ENCODE assay signal across 14 mouse cellular contexts in the genomic region with DNA sequence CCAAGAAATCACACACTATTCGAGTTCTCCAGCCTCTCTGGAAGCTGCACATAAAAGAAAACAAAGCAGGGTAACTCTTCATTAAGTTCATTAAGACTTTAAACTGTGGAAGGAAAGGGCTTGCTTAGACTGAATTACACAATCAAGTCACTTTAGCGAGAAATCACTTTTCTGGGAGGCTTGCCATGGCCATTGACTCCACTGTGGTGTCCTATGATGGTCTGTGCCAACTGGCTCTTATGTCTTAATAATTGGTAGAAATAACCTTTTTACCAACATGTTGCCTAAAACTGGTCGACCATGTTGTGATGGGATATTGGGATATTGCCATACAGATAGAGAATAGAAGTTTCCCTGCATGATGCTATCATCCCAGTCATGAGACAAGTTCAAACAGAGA. TPM values are rescaled to one million over a fixed set of nuclear protein-coding genes. Genes with fewer than 3 reads are reported as not detected.
A peak's percentile ranks its signal among the peaks of the same experiment; 100 is the strongest.
DNase-seq lines count a peak whose midpoint lies in the region; ATAC-seq and TF ChIP-seq lines count a peak whose summit lies in the region.
"Had no signal": no experiment of that assay in that cellular context is flagged by ENCODE, and none has a peak within 500 bp of the region (broad histone marks: within the 10 kb centered on the region; RNA-seq: fewer than 3 reads in every experiment).

No protein-coding gene starts in this region.

- no peak overlapping the region for H3K9ac ChIP-seq in liver, postnatal 0 days (replicated peaks)
- no peak overlapping the region for H3K9ac ChIP-seq in liver, embryonic 12.5 days
- H3K9ac ChIP-seq in heart, postnatal 0 days (replicated peaks; ENCODE audit: low read depth, low read length), result no peak overlapping the region
- H3K9ac ChIP-seq: heart, embryonic 15.5 days; limb, embryonic 13.5 days had no signal

- peak overlapping the region; percentile 72 for H3K4me3 ChIP-seq in gastrocnemius, adult 2 months
- no peak overlapping the region for H3K4me3 ChIP-seq in liver, postnatal 0 days (ENCODE audit: low read depth, low read length)
- no peak overlapping the region for H3K4me3 ChIP-seq in liver, embryonic 12.5 days
- H3K4me3 ChIP-seq in heart, postnatal 0 days (ENCODE audit: low read depth, low read length), result no peak overlapping the region; the same call in 1 of the 2 replicates
- no peak overlapping the region for H3K4me3 ChIP-seq in hindbrain, embryonic 10.5 days
- H3K4me3 ChIP-seq: heart, embryonic 15.5 days; limb, embryonic 13.5 days; megakaryocyte, embryonic 14.5 days had no signal

- H3K4me1 ChIP-seq in liver, postnatal 0 days (ENCODE audit: insufficient read depth), result no peaks in the 10 kb centered on the region
- no peaks in the 10 kb centered on the region for H3K4me1 ChIP-seq in liver, embryonic 12.5 days
- H3K4me1 ChIP-seq in heart, postnatal 0 days (ENCODE audit: control insufficient read depth, insufficient read depth), result no peaks in the 10 kb centered on the region
- H3K4me1 ChIP-seq in hindbrain, embryonic 10.5 days (replicated peaks), result no peaks in the 10 kb centered on the region
- H3K4me1 ChIP-seq: heart, embryonic 15.5 days; megakaryocyte, embryonic 14.5 days had no signal

- no peak; the same call in 1 of the 2 replicates for ATAC-seq in liver, postnatal 0 days
- ATAC-seq in liver, embryonic 12.5 days, result no peak
- no peak for ATAC-seq in heart, postnatal 0 days (ENCODE audit: insufficient read depth, low read depth)
- ATAC-seq: intestine, embryonic 16.5 days had no signal

- TF ChIP-seq EP300 in liver, postnatal 0 days (IDR thresholded peaks at IDR 0.05; ENCODE audit: low read depth), result no peak
- no peak for TF ChIP-seq EP300 in heart, postnatal 0 days (IDR thresholded peaks at IDR 0.05; ENCODE audit: low read depth)

- 55% methylated on average over 3 of the region's 3 CpGs for WGBS in liver, postnatal 0 days (ENCODE audit: insufficient replicate concordance)
- WGBS in liver, embryonic 12.5 days (ENCODE audit: insufficient replicate concordance), result 44% methylated on average over 3 of the region's 3 CpGs
- 66% methylated on average over 3 of the region's 3 CpGs for WGBS in heart, postnatal 0 days
- 87% methylated on average over 3 of the region's 3 CpGs for WGBS in hindbrain, embryonic 10.5 days

- no peaks in the 10 kb centered on the region for H3K9me3 ChIP-seq in liver, postnatal 0 days (ENCODE audit: low read length)
- H3K9me3 ChIP-seq in liver, embryonic 12.5 days (replicated peaks), result no peaks in the 10 kb centered on the region
- H3K9me3 ChIP-seq in heart, postnatal 0 days (replicated peaks; ENCODE audit: control insufficient read depth, low read length), result no peaks in the 10 kb centered on the region
- no peaks in the 10 kb centered on the region for H3K9me3 ChIP-seq in hindbrain, embryonic 10.5 days
- H3K9me3 ChIP-seq: heart, embryonic 15.5 days; limb, embryonic 13.5 days; megakaryocyte, embryonic 14.5 days had no signal

- H3K4me2 ChIP-seq in liver, postnatal 0 days (ENCODE audit: low read depth, low read length), result peak overlapping the region; percentile 65; the same call in 1 of the 2 replicates
- no peak overlapping the region for H3K4me2 ChIP-seq in liver, embryonic 12.5 days
- H3K4me2 ChIP-seq in heart, postnatal 0 days (ENCODE audit: low read depth, low read length), result peak overlapping the region; percentile 30; the same call in 1 of the 2 replicates
- H3K4me2 ChIP-seq: heart, embryonic 15.5 days; limb, embryonic 13.5 days had no signal

- peaks cover 3% of the 10 kb centered on the region; the same call in 1 of the 2 replicates for H3K36me3 ChIP-seq in liver, postnatal 0 days (replicated peaks; ENCODE audit: insufficient read depth, low read length)
- H3K36me3 ChIP-seq in liver, embryonic 12.5 days, result no peaks in the 10 kb centered on the region
- H3K36me3 ChIP-seq in heart, postnatal 0 days (replicated peaks; ENCODE audit: control insufficient read depth, insufficient read depth, low read length), result no peaks in the 10 kb centered on the region
- H3K36me3 ChIP-seq in hindbrain, embryonic 10.5 days, result no peaks in the 10 kb centered on the region
- H3K36me3 ChIP-seq: heart, embryonic 15.5 days; limb, embryonic 13.5 days had no signal

- no peak for TF ChIP-seq CTCF in gastrocnemius, adult 2 months (IDR thresholded peaks at IDR 0.05)
- TF ChIP-seq CTCF in liver, postnatal 0 days (IDR thresholded peaks at IDR 0.05; ENCODE audit: low read depth), result no peak
- no peak for TF ChIP-seq CTCF in heart, postnatal 0 days (IDR thresholded peaks at IDR 0.05; ENCODE audit: low read depth)

- intact Hi-C loops in gastrocnemius, adult 2 months (cut with DNase I), result no loop called here

- peak overlapping the region; percentile 82 for H3K27ac ChIP-seq in gastrocnemius, adult 2 months
- H3K27ac ChIP-seq in liver, postnatal 0 days (ENCODE audit: low read depth), result peak overlapping the region; percentile 55; the same call in 1 of the 2 replicates
- H3K27ac ChIP-seq in liver, embryonic 12.5 days, result no peak overlapping the region
- H3K27ac ChIP-seq in heart, postnatal 0 days (ENCODE audit: low read depth), result no peak overlapping the region
- H3K27ac ChIP-seq in hindbrain, embryonic 10.5 days, result no peak overlapping the region
- H3K27ac ChIP-seq: heart, embryonic 15.5 days; limb, embryonic 13.5 days had no signal

- no peaks in the 10 kb centered on the region for H3K27me3 ChIP-seq in liver, postnatal 0 days (ENCODE audit: insufficient read depth, low read length)
- H3K27me3 ChIP-seq in liver, embryonic 12.5 days (replicated peaks), result no peaks in the 10 kb centered on the region
- no peaks in the 10 kb centered on the region for H3K27me3 ChIP-seq in heart, postnatal 0 days (ENCODE audit: control insufficient read depth, insufficient read depth, low read length)
- H3K27me3 ChIP-seq in hindbrain, embryonic 10.5 days (ENCODE audit: insufficient read depth, poor library complexity, severe bottlenecking), result no peaks in the 10 kb centered on the region
- H3K27me3 ChIP-seq: CH12.LX; heart, embryonic 15.5 days; limb, embryonic 13.5 days; megakaryocyte, embryonic 14.5 days had no signal

- peak; percentile 41 for DNase-seq in gastrocnemius, adult 2 months
- no peak for DNase-seq in gastrocnemius, adult 8-10 months (ENCODE audit: low spot score in 2 of 2)
- no peak for DNase-seq in liver, postnatal 0 days
- DNase-seq in heart, postnatal 0 days (ENCODE audit: low spot score), result no peak
- DNase-seq in skeletal muscle tissue, adult 2 months (ENCODE audit: low read depth, low spot score), result peak; percentile 38
- DNase-seq in hindbrain, embryonic 10.5 days (ENCODE audit: low spot score), result no peak
- DNase-seq: thymus, postnatal 25 days had no signal

RNA-seq across cellular contexts. Expression of gene Abca8a, which starts 1.5 kb away (rescaled TPM):
- 10 to 100 TPM; 37.7 to 44.9 TPM for total RNA-seq in gastrocnemius, adult 2 months (2021)
- total RNA-seq in gastrocnemius, adult 8-10 months (2022), result 10 to 100 TPM; 22.0 to 35.0 (median 26.5) TPM
- polyA plus RNA-seq in liver, postnatal 0 days (2015; fragmentation: Nextera tagmentation; extraction: Ambion mirVana), result 7.0 and 11.8 TPM in 2 replicates
- polyA plus RNA-seq in liver, embryonic 12.5 days (2016; fragmentation: Nextera tagmentation; extraction: Ambion mirVana), result 0.54 and 0.71 TPM in 2 replicates
- total RNA-seq in heart, postnatal 0 days (2014; rRNA removed; ENCODE audit: low replicate concordance), result 5.8 and 14.7 TPM in 2 replicates
- 7.3 and 7.5 TPM in 2 replicates for polyA plus RNA-seq in heart, postnatal 0 days (2015; fragmentation: Nextera tagmentation; extraction: Ambion mirVana)
- not detected in 2 replicates for polyA plus RNA-seq in hindbrain, embryonic 10.5 days (2016; fragmentation: Nextera tagmentation; extraction: Ambion mirVana)
- polyA plus RNA-seq: forebrain, embryonic 11.5 days had no signal

Comparison
In these comparisons a context has a peak if more than half of its experiments do, and no peak if none do; other contexts are left out.
1. DNase-seq: peak in gastrocnemius, adult 2 months (single experiment) and skeletal muscle tissue, adult 2 months (single experiment); none in gastrocnemius, adult 8-10 months (0 of 2), liver, postnatal 0 days (single experiment), heart, postnatal 0 days (single experiment) and hindbrain, embryonic 10.5 days (single experiment).
2. H3K27ac ChIP-seq: peak in gastrocnemius, adult 2 months (single experiment) and liver, postnatal 0 days (single experiment); none in liver, embryonic 12.5 days (single experiment), heart, postnatal 0 days (single experiment) and hindbrain, embryonic 10.5 days (single experiment).